Mouse (Mus musculus): ENCODE measurements around the gene Rnf126. TPM values are rescaled to one million over a fixed set of nuclear protein-coding genes. Genes with fewer than 3 reads are reported as not detected.

Gene Rnf126
- polyA plus RNA-seq, 1 experiment = 49.6 TPM

DNA sequence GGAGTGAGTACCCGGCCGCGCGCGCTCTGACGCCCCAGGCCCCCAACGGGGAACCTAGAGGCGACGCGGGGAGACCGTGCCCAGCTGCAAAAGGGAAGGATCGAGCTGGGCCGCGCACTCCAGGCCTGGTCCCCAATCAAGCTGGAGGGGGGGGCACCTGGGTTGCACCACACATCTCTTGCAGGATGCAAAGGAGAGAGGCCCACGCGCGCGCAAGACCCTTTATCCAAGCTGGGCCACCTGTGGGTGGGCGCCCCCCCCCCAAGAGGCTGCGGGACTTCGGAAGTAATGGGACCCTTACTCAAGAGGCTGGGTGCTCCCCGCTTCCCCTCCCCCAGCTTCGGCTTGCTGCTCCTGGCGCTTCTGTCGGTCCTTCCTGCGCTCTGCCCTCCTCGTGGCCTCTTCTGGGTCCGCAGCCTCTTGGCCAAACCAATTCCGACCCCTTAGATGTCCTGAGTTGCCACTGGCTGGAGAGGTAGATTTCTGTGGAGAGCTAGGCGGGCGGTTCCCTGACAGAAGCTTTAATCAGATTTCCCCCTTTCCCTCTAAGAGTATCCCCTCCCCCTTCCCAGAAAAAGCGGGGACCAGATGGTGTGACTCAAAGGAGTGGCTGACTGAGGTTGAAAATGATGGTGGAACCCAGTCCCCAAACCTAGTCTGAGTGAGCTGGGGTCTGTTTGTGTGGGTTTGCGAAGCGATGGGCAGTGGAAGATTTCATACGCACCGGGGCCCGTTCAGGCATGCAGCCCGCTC, 27.2 kb upstream of the Rnf126 start:
- H3K9me3 ChIP-seq (replicated peaks; ENCODE audit: control insufficient read depth, insufficient read depth, low read length, poor library complexity, severe bottlenecking) = no peaks in the 10 kb centered on the region
- no peaks in the 10 kb centered on the region for H3K27me3 ChIP-seq (ENCODE audit: control insufficient read depth, insufficient read depth, low read length, poor library complexity, severe bottlenecking)
- no peak for TF ChIP-seq EP300 (IDR thresholded peaks at IDR 0.05; ENCODE audit: insufficient read depth, low read depth, low read length)
- no peak for TF ChIP-seq CTCF (IDR thresholded peaks at IDR 0.05; ENCODE audit: low read depth, low read length)
- TF ChIP-seq POLR2A (IDR thresholded peaks at IDR 0.05; ENCODE audit: insufficient read depth, low read length) = no peak
- peak overlapping the region; percentile 88 for H3K4me3 ChIP-seq (ENCODE audit: low read depth, low read length)
- H3K9ac ChIP-seq (ENCODE audit: low read depth, poor library complexity, severe bottlenecking) = peak overlapping the region; percentile 91
- peaks cover 3% of the 10 kb centered on the region for H3K4me1 ChIP-seq (ENCODE audit: control insufficient read depth, insufficient read depth, low read length)
- no peak overlapping the region for H3K27ac ChIP-seq (ENCODE audit: insufficient read depth, low read length)
- no peaks in the 10 kb centered on the region for H3K36me3 ChIP-seq (ENCODE audit: control insufficient read depth, insufficient read depth, low read length, poor library complexity, severe bottlenecking)

DNA sequence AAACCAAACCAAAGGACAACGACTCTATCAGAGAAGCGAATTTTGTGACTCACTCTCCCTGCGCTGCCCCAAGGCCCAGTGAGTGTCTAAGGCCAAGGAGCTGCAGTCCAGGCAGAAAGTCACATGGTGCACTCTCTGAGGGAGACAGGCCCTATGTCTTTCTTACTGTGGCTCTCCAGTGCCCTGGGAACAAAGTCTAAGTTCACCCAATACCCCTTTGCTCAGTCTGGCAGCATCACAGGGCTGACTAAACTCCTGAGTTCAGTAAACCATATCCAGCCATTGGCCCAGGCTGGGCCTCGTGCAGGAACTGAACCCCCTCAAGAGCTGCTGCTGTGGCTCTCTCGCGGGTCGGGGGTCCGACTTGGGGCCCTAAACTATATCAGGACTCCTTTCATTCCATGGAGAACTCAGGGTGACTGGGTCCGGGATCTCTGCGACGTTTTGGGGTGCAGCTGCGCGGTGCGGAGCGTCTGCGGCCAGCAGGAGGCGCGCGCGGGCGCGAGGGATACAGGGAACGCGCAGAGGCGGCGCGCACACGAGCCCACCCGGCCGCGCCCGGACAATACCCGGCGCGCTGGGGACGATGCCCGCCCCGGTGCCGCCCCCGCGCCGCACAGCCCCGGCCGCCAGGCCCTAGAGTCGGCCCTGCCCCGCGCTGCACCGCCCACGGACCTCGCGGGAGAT, 26.4 kb upstream of the Rnf126 start, which contains the start of gene Palm:
Gene Palm, plus strand, starts transcription at position 522 of the 687 bp plus-strand sequence.
- H3K27ac ChIP-seq (ENCODE audit: insufficient read depth, low read length) = no peak within 1 kb of the TSS
- H3K36me3 ChIP-seq (ENCODE audit: control insufficient read depth, insufficient read depth, low read length, poor library complexity, severe bottlenecking) = no peaks in the 10 kb centered on the region
- H3K4me3 ChIP-seq (ENCODE audit: low read depth, low read length) = peak within 1 kb of the TSS; percentile 88
- H3K9ac ChIP-seq (ENCODE audit: low read depth, poor library complexity, severe bottlenecking) = peak within 1 kb of the TSS; percentile 91
- TF ChIP-seq EP300 (IDR thresholded peaks at IDR 0.05; ENCODE audit: insufficient read depth, low read depth, low read length) = 0 out of 2 replicates have a peak, but pooled peaks have one; percentile 39
- peak; percentile 78 for TF ChIP-seq CTCF (IDR thresholded peaks at IDR 0.05; ENCODE audit: low read depth, low read length)
- TF ChIP-seq POLR2A (IDR thresholded peaks at IDR 0.05; ENCODE audit: insufficient read depth, low read length) = no peak
- H3K27me3 ChIP-seq (ENCODE audit: control insufficient read depth, insufficient read depth, low read length, poor library complexity, severe bottlenecking) = no peaks in the 10 kb centered on the region
- no peaks in the 10 kb centered on the region for H3K9me3 ChIP-seq (replicated peaks; ENCODE audit: control insufficient read depth, insufficient read depth, low read length, poor library complexity, severe bottlenecking)
- H3K4me1 ChIP-seq (ENCODE audit: control insufficient read depth, insufficient read depth, low read length) = peaks cover 2% of the 10 kb centered on the region

DNA sequence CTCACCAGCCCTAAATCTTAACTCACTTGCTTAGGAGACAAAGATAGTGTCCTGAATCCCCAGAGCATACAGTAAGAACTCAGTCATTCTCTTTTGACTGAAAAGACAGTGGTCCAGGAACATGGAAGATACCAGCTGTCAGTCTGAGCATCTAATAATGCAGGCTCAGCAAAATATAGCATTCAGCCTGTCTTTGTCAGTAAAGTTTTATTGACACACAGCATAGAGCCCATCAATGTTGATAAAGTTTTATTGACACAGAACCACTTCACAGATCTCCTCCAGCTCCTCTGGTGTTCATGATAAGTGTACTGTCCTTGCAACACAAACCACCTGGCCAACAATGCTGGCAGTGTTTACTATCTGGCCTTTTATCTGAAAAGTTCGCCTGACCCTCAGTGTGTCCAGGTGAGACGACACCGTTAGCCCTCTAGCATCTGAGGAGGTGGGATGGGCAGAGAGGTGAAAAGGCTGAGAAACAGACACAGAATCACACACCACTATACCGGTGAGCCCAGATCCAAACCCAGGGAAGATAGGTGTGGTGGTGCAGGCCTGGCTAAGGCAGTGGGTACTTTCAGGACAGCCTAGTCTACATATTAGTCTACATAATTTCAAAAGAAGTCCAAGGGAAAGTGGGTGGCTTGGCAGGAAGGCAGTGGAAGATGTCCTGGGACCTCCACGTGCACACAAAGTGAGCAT, 25.7 kb upstream of the Rnf126 start:
- H3K9me3 ChIP-seq (replicated peaks; ENCODE audit: control insufficient read depth, insufficient read depth, low read length, poor library complexity, severe bottlenecking) = no peaks in the 10 kb centered on the region
- no peaks in the 10 kb centered on the region for H3K27me3 ChIP-seq (ENCODE audit: control insufficient read depth, insufficient read depth, low read length, poor library complexity, severe bottlenecking)
- H3K27ac ChIP-seq (ENCODE audit: insufficient read depth, low read length) = no peak overlapping the region
- TF ChIP-seq CTCF (IDR thresholded peaks at IDR 0.05; ENCODE audit: low read depth, low read length) = no peak
- TF ChIP-seq POLR2A (IDR thresholded peaks at IDR 0.05; ENCODE audit: insufficient read depth, low read length) = no peak
- TF ChIP-seq EP300 (IDR thresholded peaks at IDR 0.05; ENCODE audit: insufficient read depth, low read depth, low read length) = no peak
- no peaks in the 10 kb centered on the region for H3K4me1 ChIP-seq (ENCODE audit: control insufficient read depth, insufficient read depth, low read length)
- no peaks in the 10 kb centered on the region for H3K36me3 ChIP-seq (ENCODE audit: control insufficient read depth, insufficient read depth, low read length, poor library complexity, severe bottlenecking)
- H3K4me3 ChIP-seq (ENCODE audit: low read depth, low read length) = no peak overlapping the region
- H3K9ac ChIP-seq (ENCODE audit: low read depth, poor library complexity, severe bottlenecking) = no peak overlapping the region; the same call in 1 of the 2 replicates

DNA sequence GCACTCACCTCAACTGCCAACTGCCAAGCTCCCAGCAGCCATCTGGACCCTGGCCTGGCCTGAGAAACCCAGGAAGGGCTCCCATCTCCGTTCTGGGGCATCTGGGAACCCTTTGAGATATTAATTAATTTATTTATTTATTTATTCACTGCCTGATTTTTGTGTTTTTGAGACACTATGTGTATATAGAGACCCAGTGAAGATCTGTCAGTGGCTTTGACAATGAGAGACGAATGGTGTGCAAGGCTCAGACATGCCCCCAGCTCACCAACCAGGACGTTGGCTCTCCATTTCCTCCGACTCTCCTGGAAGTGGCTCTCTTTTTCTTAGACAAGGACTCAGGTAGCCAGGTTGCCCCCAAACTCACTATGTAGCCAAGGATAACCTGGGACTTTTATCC, 24.1 kb upstream of the Rnf126 start, which contains the start of gene Prss57:
Gene Prss57, minus strand, starts transcription at position 101 of the 400 bp plus-strand sequence.
- no peak within 1 kb of the TSS for H3K27ac ChIP-seq (ENCODE audit: insufficient read depth, low read length)
- H3K4me1 ChIP-seq (ENCODE audit: control insufficient read depth, insufficient read depth, low read length) = no peaks in the 10 kb centered on the region
- no peaks in the 10 kb centered on the region for H3K36me3 ChIP-seq (ENCODE audit: control insufficient read depth, insufficient read depth, low read length, poor library complexity, severe bottlenecking)
- H3K4me3 ChIP-seq (ENCODE audit: low read depth, low read length) = no peak within 1 kb of the TSS
- TF ChIP-seq EP300 (IDR thresholded peaks at IDR 0.05; ENCODE audit: insufficient read depth, low read depth, low read length) = no peak
- TF ChIP-seq POLR2A (IDR thresholded peaks at IDR 0.05; ENCODE audit: insufficient read depth, low read length) = no peak
- no peak for TF ChIP-seq CTCF (IDR thresholded peaks at IDR 0.05; ENCODE audit: low read depth, low read length)
- no peak within 1 kb of the TSS for H3K9ac ChIP-seq (ENCODE audit: low read depth, poor library complexity, severe bottlenecking)
- H3K27me3 ChIP-seq (ENCODE audit: control insufficient read depth, insufficient read depth, low read length, poor library complexity, severe bottlenecking) = no peaks in the 10 kb centered on the region
- no peaks in the 10 kb centered on the region for H3K9me3 ChIP-seq (replicated peaks; ENCODE audit: control insufficient read depth, insufficient read depth, low read length, poor library complexity, severe bottlenecking)

DNA sequence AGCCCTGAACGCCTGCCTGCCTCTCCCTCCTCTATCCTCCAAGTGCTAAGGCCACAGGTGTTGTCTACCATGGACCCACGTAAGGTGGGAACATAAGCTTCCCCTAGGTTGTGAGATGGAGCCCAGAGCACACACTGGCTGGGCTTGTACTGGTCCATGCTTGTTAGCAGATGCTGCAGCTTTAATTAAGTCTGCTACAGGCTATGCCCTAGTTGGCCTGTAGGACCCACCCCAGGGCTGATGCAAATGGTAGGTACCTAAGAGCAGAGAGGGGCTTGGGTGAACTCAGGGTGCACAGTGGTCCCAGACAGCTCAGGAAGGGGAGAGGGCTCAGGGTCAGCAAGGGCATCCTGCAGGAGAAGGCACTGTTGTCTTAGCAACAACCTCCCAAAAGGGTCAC, 22.8 kb upstream of the Rnf126 start:
- Histone ChIP-seq H3K4me1 (ENCODE audit: control insufficient read depth, insufficient read depth, low read length) (no peaks in the 10 kb centered on the region), H3K36me3 (ENCODE audit: control insufficient read depth, insufficient read depth, low read length, poor library complexity, severe bottlenecking) (no peaks in the 10 kb centered on the region), H3K4me3 (ENCODE audit: low read depth, low read length) (no peak overlapping the region), H3K27ac (ENCODE audit: insufficient read depth, low read length) (no peak overlapping the region), H3K9ac (ENCODE audit: low read depth, poor library complexity, severe bottlenecking) (no peak overlapping the region), H3K27me3 (ENCODE audit: control insufficient read depth, insufficient read depth, low read length, poor library complexity, severe bottlenecking) (no peaks in the 10 kb centered on the region), H3K9me3 (replicated peaks; ENCODE audit: control insufficient read depth, insufficient read depth, low read length, poor library complexity, severe bottlenecking) (no peaks in the 10 kb centered on the region)
- TF ChIP-seq POLR2A (IDR thresholded peaks at IDR 0.05; ENCODE audit: insufficient read depth, low read length) = no peak
- TF ChIP-seq CTCF (IDR thresholded peaks at IDR 0.05; ENCODE audit: low read depth, low read length) = no peak
- TF ChIP-seq EP300 (IDR thresholded peaks at IDR 0.05; ENCODE audit: insufficient read depth, low read depth, low read length) = no peak
